ENCODE assay signal across 8 mouse cellular contexts in genomic region chr13:59011530-59011903, GRCm38 (mm10).
DNase-seq lines count a peak whose midpoint lies in the region; ATAC-seq and TF ChIP-seq lines count a peak whose summit lies in the region.

No protein-coding gene starts in this region.

- no peaks in the 10 kb centered on the region for H3K36me3 ChIP-seq in embryonic facial prominence, embryonic 12.5 days
- no peaks in the 10 kb centered on the region for H3K36me3 ChIP-seq in heart, adult 2 months (ENCODE audit: control insufficient read depth, insufficient read depth, low read length)
- H3K36me3 ChIP-seq in kidney, adult 2 months (ENCODE audit: control insufficient read depth, insufficient read depth, low read length): no peaks in the 10 kb centered on the region

- H3K9ac ChIP-seq in embryonic facial prominence, embryonic 12.5 days: no peak overlapping the region
- H3K9ac ChIP-seq in heart, adult 2 months (ENCODE audit: low read depth, low read length): no peak overlapping the region

- intact Hi-C loops in heart, adult 2 months (cut with DNase I): loop anchor here (5.0 kb wide), 1 partner anchor 204 kb away; the partner anchor contains the start of gene Ntrk2
- intact Hi-C loops in left cerebral cortex, postnatal 36 days (cut with DNase I): no loop called here

- peak overlapping the region; percentile 14 for H3K27ac ChIP-seq in embryonic facial prominence, embryonic 12.5 days
- H3K27ac ChIP-seq in heart, adult 2 months: no peak overlapping the region
- H3K27ac ChIP-seq in kidney, adult 2 months (ENCODE audit: insufficient read depth, low read depth, low read length): no peak overlapping the region

- peak overlapping the region; percentile 49 for H3K4me2 ChIP-seq in embryonic facial prominence, embryonic 12.5 days (replicated peaks)

- H3K9me3 ChIP-seq in embryonic facial prominence, embryonic 12.5 days: no peaks in the 10 kb centered on the region

- no peaks in the 10 kb centered on the region for H3K79me2 ChIP-seq in heart, adult 2 months (replicated peaks; ENCODE audit: control insufficient read depth, insufficient read depth, low read length)

- 2% methylated on average over 14 of the region's 15 CpGs for WGBS in embryonic facial prominence, embryonic 12.5 days
- 4% methylated on average over 15 of the region's 15 CpGs for WGBS in heart, adult 2 months
- WGBS in kidney, adult 2 months: 3% methylated on average over 15 of the region's 15 CpGs

- H3K27me3 ChIP-seq in embryonic facial prominence, embryonic 12.5 days: no peaks in the 10 kb centered on the region
- H3K27me3 ChIP-seq in heart, adult 2 months (ENCODE audit: control insufficient read depth, insufficient read depth, low read length): no peaks in the 10 kb centered on the region
- H3K27me3 ChIP-seq in kidney, adult 2 months (replicated peaks; ENCODE audit: control insufficient read depth, insufficient read depth, low read length): no peaks in the 10 kb centered on the region

- no peak for TF ChIP-seq CTCF in heart, adult 2 months (IDR thresholded peaks at IDR 0.05)
- no peak for TF ChIP-seq CTCF in kidney, adult 2 months (conservative IDR thresholded peaks at IDR 0.05; ENCODE audit: insufficient read depth, insufficient read length, low read depth, low read length)

- peak; percentile 96 for ATAC-seq in embryonic facial prominence, embryonic 12.5 days (ENCODE audit: insufficient number of reproducible peaks, insufficient read depth, low FRiP score, low TSS enrichment)
- ATAC-seq in inflammation-experienced regulatory T-cells, adult 6 months: no peak

- peaks cover 17% of the 10 kb centered on the region for H3K4me1 ChIP-seq in embryonic facial prominence, embryonic 12.5 days
- H3K4me1 ChIP-seq in heart, adult 2 months (ENCODE audit: control insufficient read depth, insufficient read depth, low read length): peaks cover 3% of the 10 kb centered on the region; the same call in 1 of the 2 replicates
- peaks cover 8% of the 10 kb centered on the region; the same call in 1 of the 2 replicates for H3K4me1 ChIP-seq in kidney, adult 2 months (ENCODE audit: control insufficient read depth, insufficient read depth, low read length)

- DNase-seq in adrenal gland, postnatal 4 days (ENCODE audit: low spot score in 2 of 2): peak; percentile 4 to 7
- peak; percentile 70 to 81 for DNase-seq in heart, adult 2 months
- DNase-seq in kidney, adult 2 months: peak; percentile 82
- peak; percentile 78 to 83 for DNase-seq in left cerebral cortex, postnatal 36 days (ENCODE audit: low spot score in 2 of 2)
- DNase-seq in mesoderm, embryonic 11.5 days (ENCODE audit: low read depth, low spot score): peak; percentile 81
- peak; percentile 64 for DNase-seq in right cerebral cortex, postnatal 4 days

- peak overlapping the region; percentile 24 for H3K4me3 ChIP-seq in embryonic facial prominence, embryonic 12.5 days
- peak overlapping the region; percentile 23 for H3K4me3 ChIP-seq in heart, adult 2 months
- no peak overlapping the region for H3K4me3 ChIP-seq in kidney, adult 2 months (ENCODE audit: insufficient read depth, low read depth, low read length)

- peak; percentile 41; the same call in 1 of the 2 replicates for TF ChIP-seq POLR2A in heart, adult 2 months (IDR thresholded peaks at IDR 0.05; ENCODE audit: insufficient read depth, low read depth, low read length)
- TF ChIP-seq POLR2A in kidney, adult 2 months (IDR thresholded peaks at IDR 0.05; ENCODE audit: low read depth, low read length): no peak

- TF ChIP-seq EP300 in heart, adult 2 months (IDR thresholded peaks at IDR 0.05; ENCODE audit: insufficient read depth, low read depth, low read length): no peak

Comparison
In these comparisons a context has a peak if more than half of its experiments do, and no peak if none do; other contexts are left out.
1. DNase-seq: peak in every context shown above with its lines; median percentile 82 in kidney, adult 2 months; 81 in mesoderm, embryonic 11.5 days; 80 in left cerebral cortex, postnatal 36 days; 76 in heart, adult 2 months; 64 in right cerebral cortex, postnatal 4 days; 6 in adrenal gland, postnatal 4 days.